4 mouse cellular contexts compared by ENCODE assay signal in genomic region chr1:93918011-93918410, GRCm38 (mm10). TPM values are rescaled to one million over a fixed set of nuclear protein-coding genes. Genes with fewer than 3 reads are reported as not detected.
"Had no signal": no experiment of that assay in that cellular context is flagged by ENCODE, and none has a peak within 500 bp of the region (broad histone marks: within the 10 kb centered on the region; RNA-seq: fewer than 3 reads in every experiment).

Gal3st2b (plus strand) TSS chr1:93918311.

RNA-seq across cellular contexts. Expression of gene Gal3st2b, which starts in this region (rescaled TPM):
- polyA plus RNA-seq: neural tube, embryonic 12.5 days; neural tube, embryonic 13.5 days; neural tube, embryonic 14.5 days; neural tube, embryonic 15.5 days had no signal
